Mouse (Mus musculus): ENCODE results near the gene Wsb2. TPM values are rescaled to one million over a fixed set of nuclear protein-coding genes. Genes with fewer than 3 reads are reported as not detected.

Gene Wsb2
- polyA plus RNA-seq, 1 experiment from 2014 or later = 89.6 TPM

DNA sequence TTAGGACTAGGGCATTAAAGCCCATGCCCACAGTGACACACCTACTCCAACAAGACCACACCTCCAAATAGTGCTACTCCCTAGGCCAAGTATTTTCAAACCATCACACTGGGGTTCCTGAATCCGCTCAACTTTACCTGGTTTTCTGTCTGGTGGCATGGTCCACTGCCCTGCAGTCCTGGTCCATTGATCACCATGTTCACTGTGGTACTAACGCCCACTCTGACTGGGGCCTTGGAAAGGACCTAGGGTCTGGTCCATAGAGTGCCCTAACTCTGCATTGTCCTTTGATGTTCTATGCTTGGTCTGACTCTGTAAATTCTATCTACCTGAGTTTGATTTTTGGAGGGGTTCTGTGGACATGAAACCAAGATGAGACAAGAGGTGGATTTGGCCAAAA is 9.3 kb upstream of the Wsb2 start:
- Histone ChIP-seq H3K4me3 (ENCODE audit: low read depth, low read length) (no peak overlapping the region), H3K36me3 (ENCODE audit: control insufficient read depth, insufficient read depth, low read length) (peaks cover 4% of the 10 kb centered on the region; the same call in 1 of the 2 replicates), H3K9me3 (ENCODE audit: control insufficient read depth, low read length) (no peaks in the 10 kb centered on the region), H3K4me1 (ENCODE audit: control insufficient read depth, insufficient read depth, low read length) (no peaks in the 10 kb centered on the region), H3K27ac (replicated peaks; ENCODE audit: low read depth, low read length) (no peak overlapping the region), H3K4me2 (ENCODE audit: low read depth, low read length) (no peak overlapping the region), H3K27me3 (replicated peaks; ENCODE audit: control insufficient read depth, insufficient read depth, low read length) (no peaks in the 10 kb centered on the region), H3K9ac (ENCODE audit: low read depth, low read length) (no peak overlapping the region)
- ATAC-seq (ENCODE audit: low read depth) (no peak), DNase-seq (ENCODE audit: low spot score) (no peak)
- WGBS = 91% methylated on average over 2 of the region's 2 CpGs

DNA sequence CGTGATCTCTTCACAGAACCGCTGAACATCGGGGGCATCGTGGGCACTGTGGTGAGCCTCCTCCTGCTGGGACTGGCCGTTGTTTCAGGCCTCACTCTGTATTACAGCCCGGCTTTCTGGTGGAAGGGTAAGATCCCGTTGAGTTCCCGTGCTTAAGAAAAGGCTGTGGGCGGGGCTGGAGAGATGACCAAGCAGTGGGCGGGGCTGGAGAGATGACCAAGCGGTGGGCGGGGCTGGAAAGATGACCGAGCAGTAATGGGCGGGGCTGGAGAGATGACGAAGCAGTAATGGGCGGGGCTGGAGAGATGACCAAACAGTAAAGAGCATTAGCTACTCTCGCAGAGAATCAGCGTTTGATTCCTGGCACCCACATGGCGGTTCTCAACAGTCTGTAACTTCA is 8.8 kb upstream of the Wsb2 start:
- peaks cover 4% of the 10 kb centered on the region; the same call in 1 of the 2 replicates for H3K36me3 ChIP-seq (ENCODE audit: control insufficient read depth, insufficient read depth, low read length)
- H3K4me3 ChIP-seq (ENCODE audit: low read depth, low read length) = no peak overlapping the region
- H3K27me3 ChIP-seq (replicated peaks; ENCODE audit: control insufficient read depth, insufficient read depth, low read length) = no peaks in the 10 kb centered on the region
- H3K9me3 ChIP-seq (ENCODE audit: control insufficient read depth, low read length) = no peaks in the 10 kb centered on the region
- H3K9ac ChIP-seq (ENCODE audit: low read depth, low read length) = no peak overlapping the region
- DNase-seq (ENCODE audit: low spot score) = peak; percentile 43
- no peak overlapping the region for H3K27ac ChIP-seq (replicated peaks; ENCODE audit: low read depth, low read length)
- WGBS = 39% methylated on average over 19 of the region's 19 CpGs
- no peaks in the 10 kb centered on the region for H3K4me1 ChIP-seq (ENCODE audit: control insufficient read depth, insufficient read depth, low read length)
- no peak for ATAC-seq (ENCODE audit: low read depth)
- H3K4me2 ChIP-seq (ENCODE audit: low read depth, low read length) = no peak overlapping the region

DNA sequence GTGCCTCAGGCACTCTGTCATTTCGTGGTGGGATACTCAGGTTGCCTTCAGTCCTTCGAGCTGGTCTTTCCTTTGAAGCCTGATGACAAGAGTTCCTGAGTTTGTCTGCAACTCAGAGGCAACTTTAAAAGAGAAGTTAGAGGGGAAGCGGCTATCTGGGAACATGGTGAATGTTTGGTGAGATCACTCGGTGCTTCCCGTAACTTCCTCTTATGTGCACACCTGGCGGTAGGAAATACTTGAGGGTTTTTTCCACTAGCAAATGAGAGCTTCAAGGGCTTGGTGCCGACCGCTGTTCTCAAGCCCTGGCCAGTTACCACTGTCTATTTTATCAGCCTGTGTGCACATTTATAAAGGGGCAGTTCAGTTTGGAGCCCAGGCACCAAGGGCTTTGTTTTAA is 3.0 kb upstream of the Wsb2 start:
- no peak overlapping the region for H3K9ac ChIP-seq (ENCODE audit: low read depth, low read length)
- 73% methylated on average over 8 of the region's 8 CpGs for WGBS
- no peak overlapping the region for H3K27ac ChIP-seq (replicated peaks; ENCODE audit: low read depth, low read length)
- H3K9me3 ChIP-seq (ENCODE audit: control insufficient read depth, low read length) = no peaks in the 10 kb centered on the region
- H3K4me1 ChIP-seq (ENCODE audit: control insufficient read depth, insufficient read depth, low read length) = peaks cover 6% of the 10 kb centered on the region
- no peaks in the 10 kb centered on the region for H3K27me3 ChIP-seq (replicated peaks; ENCODE audit: control insufficient read depth, insufficient read depth, low read length)
- H3K4me2 ChIP-seq (ENCODE audit: low read depth, low read length) = no peak overlapping the region
- no peaks in the 10 kb centered on the region for H3K36me3 ChIP-seq (ENCODE audit: control insufficient read depth, insufficient read depth, low read length)
- no peak overlapping the region for H3K4me3 ChIP-seq (ENCODE audit: low read depth, low read length)
- no peak for ATAC-seq (ENCODE audit: low read depth)
- no peak for DNase-seq (ENCODE audit: low spot score)

DNA sequence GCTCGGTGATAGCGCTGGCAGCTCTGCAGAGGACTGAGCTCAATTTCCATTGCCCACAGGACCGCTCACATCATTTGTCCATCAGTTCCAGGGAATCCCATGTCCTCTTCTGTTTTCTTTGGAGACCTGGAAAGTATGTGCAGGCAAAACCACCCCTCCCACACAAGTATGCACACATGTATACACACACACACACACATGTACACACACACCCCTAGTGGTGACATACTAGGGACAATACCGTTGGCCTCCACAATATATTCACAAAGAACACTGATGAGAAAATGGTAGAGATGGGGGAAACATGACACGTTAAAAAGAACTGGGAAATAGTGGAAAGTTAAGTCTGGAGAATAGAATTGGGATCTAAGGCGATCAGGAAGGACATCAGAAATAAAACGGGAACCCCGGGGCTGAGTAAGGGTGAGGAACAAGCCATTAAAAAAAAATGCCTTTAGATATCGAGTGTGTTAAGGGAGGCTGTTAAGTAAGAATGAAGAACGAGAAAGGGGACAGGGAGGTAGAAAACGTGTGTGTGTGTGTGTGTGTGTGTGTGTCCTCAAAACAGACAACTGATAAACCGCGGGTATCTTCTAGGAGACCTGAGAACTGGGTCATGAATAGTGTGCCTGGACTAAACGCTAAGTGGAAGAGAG is 1.3 kb upstream of the Wsb2 start:
- Histone ChIP-seq H3K4me2 (ENCODE audit: low read depth, low read length) (peak overlapping the region; percentile 93), H3K4me1 (ENCODE audit: control insufficient read depth, insufficient read depth, low read length) (peaks cover 21% of the 10 kb centered on the region), H3K27me3 (replicated peaks; ENCODE audit: control insufficient read depth, insufficient read depth, low read length) (no peaks in the 10 kb centered on the region), H3K4me3 (ENCODE audit: low read depth, low read length) (no peak overlapping the region), H3K27ac (replicated peaks; ENCODE audit: low read depth, low read length) (peak overlapping the region; percentile 81), H3K9ac (ENCODE audit: low read depth, low read length) (no peak overlapping the region), H3K9me3 (ENCODE audit: control insufficient read depth, low read length) (no peaks in the 10 kb centered on the region), H3K36me3 (ENCODE audit: control insufficient read depth, insufficient read depth, low read length) (no peaks in the 10 kb centered on the region)
- WGBS = 51% methylated on average over 14 of the region's 14 CpGs
- no peak for ATAC-seq (ENCODE audit: low read depth)
- no peak for DNase-seq (ENCODE audit: low spot score)

DNA sequence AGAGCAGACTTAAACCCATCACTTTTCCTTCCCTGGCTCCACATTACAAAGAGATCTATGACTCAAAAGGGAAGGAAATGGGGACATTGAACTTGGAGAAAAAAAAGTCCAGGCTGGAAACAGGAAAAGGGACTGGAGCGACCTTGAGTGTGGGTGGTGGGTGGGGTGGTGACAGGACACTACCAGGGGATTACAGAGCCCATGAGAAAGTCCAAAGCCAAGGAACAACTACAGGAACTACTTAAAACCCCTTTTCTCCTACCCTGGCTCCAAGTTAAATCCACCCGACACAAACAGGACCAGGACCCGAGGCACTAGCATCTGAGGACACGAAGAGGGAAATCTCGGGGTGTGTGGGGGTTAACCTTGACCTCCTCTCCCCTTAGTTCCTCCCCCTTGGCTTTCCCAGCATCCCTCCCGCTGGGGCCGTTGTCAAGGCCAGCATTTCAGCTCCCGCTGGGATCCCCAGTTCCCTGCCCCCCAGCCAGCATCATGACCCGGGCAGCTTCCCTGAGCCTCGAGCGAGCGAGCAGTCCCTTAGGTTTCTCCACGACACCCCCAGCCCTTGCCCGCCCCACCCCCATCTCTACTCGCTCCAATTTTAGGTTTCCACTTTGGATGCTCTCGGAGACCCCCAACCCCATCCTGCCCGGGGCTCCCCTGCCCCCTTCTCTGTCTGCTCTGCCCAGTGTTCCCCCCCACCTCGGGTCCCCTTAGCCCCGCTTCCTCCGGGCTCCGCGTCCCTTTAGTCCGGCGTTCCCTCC is 557 bp upstream of the Wsb2 start:
- H3K9me3 ChIP-seq (ENCODE audit: control insufficient read depth, low read length) = no peaks in the 10 kb centered on the region
- peak overlapping the region; percentile 93 for H3K4me2 ChIP-seq (ENCODE audit: low read depth, low read length)
- DNase-seq (ENCODE audit: low spot score) = peak; percentile 36
- H3K36me3 ChIP-seq (ENCODE audit: control insufficient read depth, insufficient read depth, low read length) = no peaks in the 10 kb centered on the region
- H3K4me3 ChIP-seq (ENCODE audit: low read depth, low read length) = peak overlapping the region; percentile 95
- peaks cover 23% of the 10 kb centered on the region for H3K4me1 ChIP-seq (ENCODE audit: control insufficient read depth, insufficient read depth, low read length)
- peak overlapping the region; percentile 81 for H3K27ac ChIP-seq (replicated peaks; ENCODE audit: low read depth, low read length)
- H3K9ac ChIP-seq (ENCODE audit: low read depth, low read length) = peak overlapping the region; percentile 91
- WGBS = 0% methylated on average over 20 of the region's 24 CpGs
- no peaks in the 10 kb centered on the region for H3K27me3 ChIP-seq (replicated peaks; ENCODE audit: control insufficient read depth, insufficient read depth, low read length)
- peak; percentile 17 for ATAC-seq (ENCODE audit: low read depth)

DNA sequence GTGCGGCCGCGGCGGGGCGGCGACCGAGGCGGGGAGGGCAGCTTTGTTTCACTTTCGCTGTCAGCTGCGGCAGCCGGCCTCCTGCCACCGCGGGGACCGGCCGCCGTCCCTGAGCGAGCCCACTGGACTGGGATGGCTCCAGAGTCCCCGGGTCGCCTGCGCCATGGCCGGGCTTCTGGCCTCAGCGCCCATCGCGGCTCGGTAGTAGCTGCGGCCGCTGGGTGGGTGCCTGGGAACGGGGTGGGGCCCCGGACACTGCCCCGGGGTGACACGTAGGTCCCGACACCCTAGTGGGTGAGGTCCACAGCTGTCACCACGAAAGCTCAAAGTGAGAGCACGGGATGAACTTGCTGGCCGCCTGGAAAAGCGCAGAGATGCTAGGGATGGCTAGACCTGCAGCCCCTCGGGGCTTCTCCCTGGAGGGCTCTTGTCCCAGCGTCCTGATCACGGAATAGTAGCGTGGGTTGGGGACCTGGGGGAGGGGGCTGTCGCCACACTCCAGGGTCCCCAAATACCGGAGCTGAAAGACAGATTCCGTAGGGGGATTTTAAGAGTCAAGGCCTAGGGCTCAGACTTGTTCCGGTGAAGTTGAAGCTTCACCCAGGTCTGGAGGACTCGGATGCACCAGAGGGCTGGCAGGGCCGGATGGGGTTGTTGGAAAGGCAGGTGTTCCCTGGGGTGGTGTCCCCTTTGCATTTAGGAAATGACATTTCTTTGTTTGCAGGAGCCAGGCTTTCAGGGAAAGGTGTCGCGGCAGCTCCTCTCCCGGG is 559 bp downstream of the Wsb2 start:
- Histone ChIP-seq H3K4me1 (ENCODE audit: control insufficient read depth, insufficient read depth, low read length) (peaks cover 23% of the 10 kb centered on the region), H3K27me3 (replicated peaks; ENCODE audit: control insufficient read depth, insufficient read depth, low read length) (no peaks in the 10 kb centered on the region), H3K4me3 (ENCODE audit: low read depth, low read length) (peak overlapping the region; percentile 95), H3K9me3 (ENCODE audit: control insufficient read depth, low read length) (no peaks in the 10 kb centered on the region), H3K36me3 (ENCODE audit: control insufficient read depth, insufficient read depth, low read length) (no peaks in the 10 kb centered on the region), H3K4me2 (ENCODE audit: low read depth, low read length) (peak overlapping the region; percentile 93), H3K9ac (ENCODE audit: low read depth, low read length) (peak overlapping the region; percentile 91), H3K27ac (replicated peaks; ENCODE audit: low read depth, low read length) (peak overlapping the region; percentile 81)
- ATAC-seq (ENCODE audit: low read depth) = peak; percentile 39
- DNase-seq (ENCODE audit: low spot score) = peak; percentile 14
- 2% methylated on average over 17 of the region's 49 CpGs for WGBS

DNA sequence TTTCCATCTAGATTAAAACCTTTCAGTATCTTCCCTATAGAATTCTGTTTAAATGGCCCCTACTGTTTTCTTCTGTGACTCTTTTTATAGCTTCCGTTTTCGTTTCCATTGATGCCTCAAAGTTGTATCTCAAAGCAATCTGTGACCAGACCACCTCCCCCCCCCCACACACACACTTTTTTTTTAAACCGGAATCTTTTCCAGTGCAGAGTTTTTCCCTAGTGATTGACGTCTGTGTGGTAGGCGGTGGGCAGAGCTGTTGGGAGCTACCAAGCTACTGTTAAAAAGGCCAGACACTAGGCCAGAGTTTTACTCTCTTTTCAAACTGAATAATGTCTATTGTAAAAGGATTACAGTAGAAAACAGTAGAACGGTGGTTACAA is 1.1 kb downstream of the Wsb2 start:
- H3K9me3 ChIP-seq (ENCODE audit: control insufficient read depth, low read length) = no peaks in the 10 kb centered on the region
- 0 out of 2 replicates have a peak, but pooled peaks cover under 1% of the 10 kb centered on the region for H3K36me3 ChIP-seq (ENCODE audit: control insufficient read depth, insufficient read depth, low read length)
- ATAC-seq (ENCODE audit: low read depth) = no peak
- 7% methylated on average over 6 of the region's 6 CpGs for WGBS
- H3K4me3 ChIP-seq (ENCODE audit: low read depth, low read length) = peak overlapping the region; percentile 95
- H3K4me2 ChIP-seq (ENCODE audit: low read depth, low read length) = peak overlapping the region; percentile 93
- peak overlapping the region; percentile 91 for H3K9ac ChIP-seq (ENCODE audit: low read depth, low read length)
- no peaks in the 10 kb centered on the region for H3K27me3 ChIP-seq (replicated peaks; ENCODE audit: control insufficient read depth, insufficient read depth, low read length)
- H3K27ac ChIP-seq (replicated peaks; ENCODE audit: low read depth, low read length) = peak overlapping the region; percentile 81; the same call in 1 of the 2 replicates
- peaks cover 23% of the 10 kb centered on the region for H3K4me1 ChIP-seq (ENCODE audit: control insufficient read depth, insufficient read depth, low read length)
- DNase-seq (ENCODE audit: low spot score) = no peak

DNA sequence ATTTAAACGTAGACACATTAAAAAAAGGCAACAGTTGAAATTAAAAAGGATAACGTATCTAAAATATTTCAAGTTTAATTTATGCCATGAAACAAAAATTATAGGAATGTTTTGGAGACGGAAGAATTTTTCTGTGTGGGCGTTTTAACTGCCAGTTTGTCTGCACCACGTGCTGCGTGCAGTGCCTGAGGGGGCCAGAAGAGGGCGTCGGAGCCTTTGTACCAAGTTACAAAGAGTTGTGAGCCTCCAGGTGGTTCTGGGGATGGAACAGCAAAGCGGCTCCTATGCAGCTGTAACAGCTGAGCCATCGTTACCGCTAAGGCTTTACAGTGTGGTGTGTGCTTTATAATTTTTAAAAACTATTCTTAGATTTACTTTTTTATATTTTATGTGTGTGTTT is 1.6 kb downstream of the Wsb2 start:
- 40% methylated on average over 11 of the region's 11 CpGs for WGBS
- DNase-seq (ENCODE audit: low spot score) (peak; percentile 55), ATAC-seq (ENCODE audit: low read depth) (no peak)
- Histone ChIP-seq H3K4me3 (ENCODE audit: low read depth, low read length) (peak overlapping the region; percentile 95), H3K9me3 (ENCODE audit: control insufficient read depth, low read length) (no peaks in the 10 kb centered on the region), H3K36me3 (ENCODE audit: control insufficient read depth, insufficient read depth, low read length) (peaks cover 5% of the 10 kb centered on the region; the same call in 1 of the 2 replicates), H3K9ac (ENCODE audit: low read depth, low read length) (0 out of 2 replicates have a peak overlapping the region, but pooled peaks have one; percentile 91), H3K4me1 (ENCODE audit: control insufficient read depth, insufficient read depth, low read length) (peaks cover 23% of the 10 kb centered on the region), H3K4me2 (ENCODE audit: low read depth, low read length) (peak overlapping the region; percentile 93), H3K27me3 (replicated peaks; ENCODE audit: control insufficient read depth, insufficient read depth, low read length) (no peaks in the 10 kb centered on the region), H3K27ac (replicated peaks; ENCODE audit: low read depth, low read length) (no peak overlapping the region)

Data from embryonic facial prominence, embryonic 14.5 days (tissue).